Mouse (Mus musculus) kidney, postnatal 36 days (tissue): Measurements from ENCODE around the gene Flt4.
"Not testable (repeated sequence)": the region's sequence is repeated elsewhere in the genome, so short reads cannot be mapped to it uniquely, and the experiment has no call there.

Experiments
- DNase-seq, 2 experiments: peaks; one replicate each; pipeline ENCODE4 v3.0.0; 2021 to 2022; ENCODE audit warnings: mixed read lengths in 2 of 2

The Flt4 gene

DNA sequence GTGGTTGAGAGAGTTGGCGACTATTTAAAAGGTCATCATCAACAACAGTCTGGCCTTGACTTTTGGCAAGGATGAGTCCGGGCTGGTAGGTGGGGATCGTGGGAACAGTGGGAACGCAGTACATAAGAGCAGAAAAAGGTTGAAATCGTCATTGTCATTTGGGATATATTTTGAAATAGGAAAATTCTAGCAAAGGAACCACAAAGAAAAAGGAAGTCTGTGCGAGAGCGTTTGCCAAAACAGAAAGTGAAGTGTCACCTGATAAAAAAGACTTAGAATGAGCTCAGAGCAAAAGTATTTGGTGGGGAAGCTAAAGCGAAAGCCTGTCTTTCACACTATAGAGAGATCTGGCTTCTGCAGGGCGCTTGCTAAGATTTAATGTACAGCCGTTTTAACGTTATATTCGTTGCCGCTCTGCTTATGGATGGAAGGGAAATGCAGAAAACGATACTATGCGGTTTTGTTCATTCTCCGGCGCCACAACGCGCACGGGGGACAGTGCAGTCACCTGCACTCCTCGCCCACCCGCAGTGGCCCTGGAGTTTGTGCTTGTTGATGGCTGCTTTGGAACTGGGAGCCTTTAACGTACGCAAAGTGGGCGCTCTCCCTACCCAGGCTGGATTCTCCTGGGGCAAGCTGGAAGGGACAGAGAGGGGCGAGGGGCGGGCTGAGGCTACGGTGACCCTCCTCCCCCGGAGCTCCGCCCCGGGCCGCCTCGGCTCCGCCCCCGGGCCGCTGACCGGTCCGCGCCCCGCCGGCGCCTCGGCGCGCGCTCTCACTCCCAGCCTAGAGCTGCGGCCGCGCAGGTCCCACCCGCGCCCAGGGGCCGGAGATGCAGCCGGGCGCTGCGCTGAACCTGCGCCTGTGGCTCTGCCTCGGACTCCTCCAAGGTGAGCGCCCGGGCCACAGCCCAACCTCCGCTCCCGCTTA, at the start of gene Flt4:
Flt4 (plus strand) TSS at position 326 of the 930 bp plus-strand sequence.
- peak; percentile 32 to 65 for DNase-seq

DNA sequence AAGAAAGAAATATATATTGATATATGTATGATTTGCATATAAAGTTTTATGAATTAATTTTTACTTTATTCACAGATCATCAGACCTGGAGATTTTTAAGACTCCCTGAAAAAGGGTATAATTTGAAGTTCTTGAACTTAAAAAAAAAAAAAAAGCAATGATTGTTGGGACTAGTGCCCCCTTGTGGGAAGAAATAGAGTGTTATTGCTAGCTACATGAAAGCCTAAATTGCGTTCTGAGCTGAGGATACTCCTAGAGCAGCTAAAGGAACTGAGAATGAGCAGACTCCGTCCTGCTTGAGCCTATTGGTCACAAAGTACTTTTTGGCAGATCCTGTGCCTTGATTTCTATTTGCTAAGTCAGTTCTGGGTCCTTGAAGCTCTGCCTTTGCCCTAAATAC, 34.0 kb upstream of the Flt4 start:
- DNase-seq, result peak in 1 of 2 experiments; percentile 1

GRCm38 (mm10) chr11:49580452-49580851, 28.6 kb upstream of the Flt4 start:
- DNase-seq, result not testable (repeated sequence)

DNA sequence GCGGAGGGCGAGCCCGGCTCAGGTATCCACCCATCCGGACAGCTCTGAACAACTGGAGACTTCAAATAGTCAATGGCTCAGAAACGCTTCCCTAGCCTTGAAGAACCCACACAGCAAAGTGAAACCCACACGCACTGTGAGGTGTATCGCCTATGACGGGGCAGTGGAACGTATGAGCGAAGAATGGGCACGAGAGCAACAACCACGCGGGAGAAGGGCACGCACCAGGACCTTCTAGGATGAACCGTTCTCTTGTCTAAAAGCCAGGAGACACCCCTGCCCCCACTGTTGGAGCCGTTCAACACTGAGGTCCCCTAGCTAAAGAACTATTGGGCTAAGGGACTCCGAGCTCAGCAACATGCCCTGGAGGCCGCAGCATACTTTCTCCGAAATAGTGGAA, 18.9 kb upstream of the Flt4 start:
- no peak for DNase-seq

DNA sequence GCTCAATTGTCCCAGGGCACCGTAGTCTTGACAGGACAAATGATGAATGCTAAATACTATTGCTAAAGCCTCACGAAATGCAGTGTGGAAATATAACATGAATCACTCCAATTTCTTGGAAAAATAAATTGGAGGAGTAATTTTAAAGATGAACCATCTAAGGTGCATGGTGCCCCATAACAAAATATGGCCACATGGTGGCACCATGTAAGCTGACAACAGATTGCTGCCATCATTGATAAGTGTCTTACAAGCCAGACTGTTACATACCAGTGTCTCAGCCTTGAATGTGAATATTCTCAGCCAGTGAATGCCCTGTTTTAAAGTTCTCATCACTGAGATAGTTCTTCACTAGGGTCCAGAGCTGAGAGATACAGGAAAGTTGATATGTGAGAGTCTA, 11.9 kb upstream of the Flt4 start:
- DNase-seq, result peak in 1 of 2 experiments; percentile 16

GRCm38 (mm10) chr11:49608306-49608705, 757 bp upstream of the Flt4 start:
- not testable (repeated sequence) for DNase-seq

- DNase-seq, result peak; percentile 49 to 78
Observed at GRCm38 (mm10) chr11:49609868-49610824, 1.1 kb downstream of the Flt4 start.

- DNase-seq, result not testable (repeated sequence)
Observed at GRCm38 (mm10) chr11:49611349-49611748, 2.3 kb downstream of the Flt4 start.

GRCm38 (mm10) chr11:49612154-49612553, 3.1 kb downstream of the Flt4 start:
- no peak for DNase-seq

DNA sequence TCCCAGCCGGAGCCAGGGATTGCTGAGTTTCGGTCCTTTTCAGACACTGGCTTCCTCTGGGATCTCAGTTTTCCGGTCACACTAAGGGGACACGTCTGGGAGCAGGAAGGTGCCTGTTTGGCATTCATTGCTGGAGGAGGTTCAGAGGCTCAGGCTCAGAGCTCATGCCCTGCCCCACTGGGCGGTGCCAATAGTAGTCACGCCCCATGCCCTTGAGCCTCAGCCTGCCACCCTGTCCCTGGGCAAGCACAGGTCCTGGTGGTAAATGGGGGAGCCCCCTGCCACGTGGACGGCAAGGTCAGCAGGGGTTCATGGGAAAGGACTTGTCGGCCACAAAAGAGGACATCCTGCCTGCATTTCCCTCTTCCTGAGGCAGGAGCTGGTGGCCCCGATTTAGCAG, 4.3 kb downstream of the Flt4 start:
- peak; percentile 73 to 75 for DNase-seq

- DNase-seq, result no peak
Observed at GRCm38 (mm10) chr11:49615856-49616725, 7.0 kb downstream of the Flt4 start.

DNA sequence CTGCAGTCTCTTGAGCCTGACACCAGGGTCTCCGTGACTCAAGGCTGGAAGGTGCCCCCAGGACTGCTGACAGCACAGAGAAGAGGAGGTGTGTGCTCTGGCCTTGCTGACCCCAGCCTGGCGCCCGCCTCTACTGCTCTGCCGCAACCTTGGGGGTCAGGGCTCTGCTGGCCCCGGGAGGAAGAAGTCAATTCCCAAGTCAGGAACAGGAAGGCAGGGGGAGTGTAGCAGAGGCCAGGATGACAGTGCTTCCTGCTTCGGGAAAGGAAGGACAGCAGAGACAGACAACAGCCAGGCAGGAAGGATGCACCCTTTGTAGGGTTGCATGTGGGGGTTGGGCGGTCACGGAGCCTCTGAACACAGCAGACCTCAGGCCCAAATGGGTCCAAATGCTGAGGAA, 9.4 kb downstream of the Flt4 start:
- peak; percentile 21 to 34 for DNase-seq

- DNase-seq, result peak in 1 of 2 experiments; percentile 29
Observed at GRCm38 (mm10) chr11:49621953-49622352, 12.9 kb downstream of the Flt4 start.

- DNase-seq, result peak; percentile 16 to 33
Observed at GRCm38 (mm10) chr11:49624156-49624555, 15.1 kb downstream of the Flt4 start.

DNA sequence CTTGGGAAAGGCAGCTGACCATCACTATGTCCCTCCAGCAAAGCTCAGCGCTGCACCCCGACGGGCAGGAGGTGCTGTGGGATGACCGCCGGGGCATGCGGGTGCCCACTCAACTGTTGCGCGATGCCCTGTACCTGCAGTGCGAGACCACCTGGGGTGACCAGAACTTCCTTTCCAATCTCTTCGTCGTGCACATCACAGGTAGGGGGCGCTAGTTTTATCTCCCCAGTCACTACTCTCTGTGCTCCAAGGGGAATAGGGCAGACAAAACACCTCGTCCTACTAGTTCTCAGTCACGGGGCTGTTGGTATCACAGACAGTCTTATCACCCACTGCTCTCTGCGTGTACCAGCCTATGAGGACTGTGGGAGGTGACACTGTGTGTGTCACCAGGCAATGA, 16.8 kb downstream of the Flt4 start:
- no peak for DNase-seq

DNA sequence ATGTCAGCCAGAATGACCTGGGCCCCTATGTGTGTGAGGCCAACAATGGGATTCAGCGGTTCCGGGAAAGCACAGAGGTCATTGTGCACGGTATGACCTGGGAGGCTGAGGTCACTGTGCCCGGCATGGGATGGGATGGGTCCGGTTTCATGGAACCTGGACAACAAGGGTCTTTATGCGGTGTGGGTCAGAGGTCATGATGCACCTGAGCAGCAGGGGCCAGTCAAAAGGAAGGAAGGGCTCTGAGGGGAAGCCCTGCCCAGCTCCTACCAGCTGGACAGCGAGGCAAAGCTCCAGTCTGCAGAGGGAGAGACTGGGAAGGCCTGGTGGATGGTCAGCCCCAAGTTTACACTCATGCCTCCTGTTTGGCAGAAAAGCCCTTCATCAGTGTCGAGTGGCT, 17.7 kb downstream of the Flt4 start:
- no peak for DNase-seq

GRCm38 (mm10) chr11:49631154-49631553, 22.1 kb downstream of the Flt4 start:
- peak in 1 of 2 experiments; percentile 65 for DNase-seq

- peak; percentile 35 to 53 for DNase-seq
Observed at GRCm38 (mm10) chr11:49632256-49632655, 23.2 kb downstream of the Flt4 start.

- peak; percentile 19 to 55 for DNase-seq
Observed at GRCm38 (mm10) chr11:49634101-49634500, 25.0 kb downstream of the Flt4 start.

DNA sequence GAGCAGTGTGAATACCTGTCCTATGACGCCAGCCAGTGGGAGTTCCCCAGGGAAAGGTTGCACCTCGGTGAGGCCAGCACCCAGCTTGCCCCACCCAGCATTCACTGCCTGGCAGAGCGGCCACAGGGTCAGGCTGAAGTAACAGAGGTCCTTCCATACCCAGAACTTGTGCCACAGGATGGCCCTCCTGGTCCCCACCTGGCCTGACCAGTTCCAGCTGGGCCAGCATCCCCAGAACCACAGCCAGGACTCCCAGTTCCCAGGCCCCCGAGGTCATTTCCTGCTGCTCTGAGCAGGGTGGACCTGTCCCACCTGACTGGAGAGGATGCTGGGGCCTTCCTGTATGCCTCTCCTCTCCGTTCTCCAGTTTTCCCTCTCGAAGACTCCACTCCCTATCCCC, 26.6 kb downstream of the Flt4 start:
- no peak for DNase-seq

DNA sequence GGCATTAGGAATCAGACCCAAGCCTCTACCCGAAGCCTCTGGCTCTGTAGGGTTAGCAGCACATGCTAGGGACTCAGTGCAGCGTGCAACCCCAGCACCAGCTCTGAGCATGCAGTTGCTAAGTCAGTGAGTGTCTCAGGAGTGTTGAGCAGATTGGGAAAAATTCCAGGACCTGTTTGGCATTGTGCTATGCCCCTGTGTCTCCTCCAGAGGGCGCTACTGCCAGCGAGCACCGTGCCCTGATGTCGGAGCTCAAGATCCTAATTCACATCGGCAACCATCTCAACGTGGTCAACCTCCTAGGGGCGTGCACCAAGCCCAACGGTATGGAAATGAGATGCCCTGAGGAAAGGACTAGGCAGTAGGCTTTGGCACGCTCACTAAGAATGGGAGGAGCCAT, 27.4 kb downstream of the Flt4 start:
- DNase-seq, result peak in 1 of 2 experiments; percentile 15

GRCm38 (mm10) chr11:49645677-49646076, 36.6 kb downstream of the Flt4 start:
- no peak for DNase-seq
